Mouse (Mus musculus): Measurements from ENCODE around the gene Lrp6.

Gene Lrp6

DNA sequence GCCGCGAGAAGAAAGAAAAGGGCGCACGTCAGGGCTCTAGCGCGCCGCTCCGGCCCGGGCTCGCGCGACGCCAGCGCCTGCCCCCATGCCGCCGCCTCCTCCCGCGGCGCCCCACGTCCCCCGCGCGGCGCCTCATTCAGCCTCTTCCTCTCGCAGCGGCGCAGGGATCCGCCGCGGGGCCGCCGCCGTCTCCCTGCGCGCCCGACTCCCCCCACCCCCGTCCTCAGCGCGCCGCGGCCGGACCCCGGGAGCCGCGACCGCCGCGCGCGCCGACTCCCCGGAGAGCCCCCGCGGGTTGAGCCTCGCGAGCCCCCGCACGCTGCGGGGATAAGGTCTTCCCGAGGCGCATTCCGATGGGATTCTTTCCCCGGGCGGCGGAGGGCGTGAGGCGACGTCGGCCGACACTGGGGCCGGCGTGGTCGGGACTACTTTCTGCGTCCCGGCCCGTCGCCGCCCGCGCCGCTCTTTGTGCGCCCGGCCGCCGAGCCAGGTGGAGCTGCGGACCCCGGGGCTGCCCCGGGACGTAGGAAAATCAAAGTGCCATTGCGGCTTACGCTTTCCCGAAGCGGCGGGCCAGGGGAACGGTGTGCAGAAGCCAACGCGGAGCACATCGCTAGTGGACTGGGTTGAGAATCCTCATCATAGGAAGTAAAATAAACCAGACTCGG is at the start of gene Lrp6:
TSS of gene Lrp6 (minus strand) at position 148 of the 668 bp plus-strand sequence.
- DNase-seq (ENCODE audit: low spot score in 2 of 2): peak; percentile 25 to 72

DNA sequence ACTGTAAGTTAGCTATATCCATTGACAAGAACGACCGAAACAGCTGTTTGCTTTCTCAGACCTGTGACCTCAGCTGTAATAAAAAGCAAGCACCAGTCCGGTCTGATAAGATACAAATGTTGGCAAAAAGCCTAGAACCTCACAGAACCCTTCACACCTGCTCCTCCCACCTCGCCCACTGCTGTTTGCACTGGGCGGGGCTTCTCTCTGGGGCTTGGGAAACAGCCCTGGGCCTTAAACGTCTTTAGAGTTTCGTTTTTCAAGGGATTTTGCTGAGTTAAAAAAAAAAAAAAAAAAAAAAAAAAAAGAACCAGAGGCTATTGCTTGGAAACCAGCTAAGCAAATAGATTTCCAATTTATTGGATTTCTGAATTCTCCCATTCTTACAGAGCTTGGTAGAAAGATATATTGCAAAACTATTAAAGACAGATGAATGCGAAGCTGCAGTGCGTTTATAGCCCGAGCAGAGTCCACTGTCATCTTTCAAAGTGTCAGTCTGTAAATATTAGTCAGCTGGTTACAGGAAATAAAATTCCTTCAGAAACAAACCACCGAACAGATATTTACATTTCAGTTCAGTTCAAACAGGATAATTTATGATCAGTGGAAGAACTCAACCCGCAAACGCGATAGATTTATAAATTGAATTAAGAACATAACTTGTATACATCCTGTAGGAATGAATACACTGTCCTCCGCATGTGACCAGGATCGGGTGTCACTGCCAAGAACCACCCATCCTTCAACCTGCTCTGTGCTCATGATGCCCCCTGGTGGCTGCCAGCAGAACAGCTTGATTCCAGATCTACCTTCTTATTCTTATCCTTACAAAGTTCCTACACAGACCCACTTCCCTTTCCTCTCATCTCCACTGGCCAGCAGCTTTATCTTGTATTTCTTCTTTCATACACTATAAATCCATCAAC is 48.2 kb upstream of the Lrp6 start:
- DNase-seq (ENCODE audit: low spot score in 2 of 2): peak in 1 of 2 experiments; percentile 88

DNA sequence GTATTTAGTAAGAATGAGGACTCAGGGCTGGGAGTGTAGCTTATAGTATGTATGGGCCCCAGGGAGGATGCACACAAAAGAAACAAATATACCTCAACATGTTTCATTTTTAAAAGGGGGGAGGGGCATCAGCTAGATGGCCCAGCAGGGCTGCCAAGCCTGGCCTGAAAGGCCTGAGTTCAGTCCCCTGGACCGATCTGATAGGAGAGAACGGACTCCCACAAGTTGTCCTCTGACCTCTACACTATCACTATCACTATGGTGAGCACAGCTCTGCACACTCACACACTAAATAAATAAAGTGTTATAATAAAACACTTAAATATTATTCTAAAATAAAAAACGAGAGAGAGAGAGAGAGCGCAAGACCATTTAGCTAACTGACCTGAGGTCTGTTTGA is 47.6 kb upstream of the Lrp6 start:
- DNase-seq (ENCODE audit: low spot score in 2 of 2): no peak

DNA sequence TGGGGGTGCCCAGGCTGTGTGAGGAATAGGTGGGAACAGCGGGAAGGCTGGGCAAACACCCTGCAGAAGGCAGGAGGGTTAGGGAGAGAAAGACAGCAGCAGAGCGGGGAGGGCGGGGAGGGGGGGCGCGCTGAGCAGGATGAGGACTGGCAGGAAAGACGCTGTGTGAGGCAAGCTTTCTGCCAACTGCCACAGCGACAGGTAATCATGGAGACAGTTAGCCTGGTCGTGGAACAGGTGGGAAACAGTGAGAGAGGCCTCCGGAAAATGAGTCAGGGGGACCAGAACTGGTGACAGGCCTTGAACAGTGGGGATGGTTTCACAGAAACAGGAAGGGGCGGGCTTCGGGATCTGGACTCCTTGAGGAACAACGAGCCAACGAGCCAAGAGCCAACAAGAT is 45.1 kb upstream of the Lrp6 start:
- no peak for DNase-seq (ENCODE audit: low spot score in 2 of 2)

DNA sequence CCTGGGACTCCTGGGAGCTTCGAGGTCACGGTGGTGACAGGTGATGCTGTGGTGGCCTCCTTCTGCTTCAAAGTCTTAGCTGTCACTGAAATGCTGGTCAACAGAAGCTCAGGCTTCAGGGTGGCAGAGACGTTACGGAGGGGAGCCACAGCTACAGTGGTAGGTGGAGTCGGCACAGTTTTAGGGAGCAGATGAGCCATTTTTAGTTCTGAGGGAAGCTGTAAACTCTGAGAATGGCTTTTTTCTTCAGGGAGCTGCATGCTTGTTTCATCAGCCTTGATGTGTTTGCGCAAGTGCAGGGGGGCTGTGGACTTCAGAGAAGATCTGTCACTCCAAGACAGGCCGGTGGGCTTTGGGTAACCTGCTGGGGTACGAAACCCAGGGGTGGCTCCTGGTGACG is 43.6 kb upstream of the Lrp6 start:
- no peak for DNase-seq (ENCODE audit: low spot score in 2 of 2)

DNA sequence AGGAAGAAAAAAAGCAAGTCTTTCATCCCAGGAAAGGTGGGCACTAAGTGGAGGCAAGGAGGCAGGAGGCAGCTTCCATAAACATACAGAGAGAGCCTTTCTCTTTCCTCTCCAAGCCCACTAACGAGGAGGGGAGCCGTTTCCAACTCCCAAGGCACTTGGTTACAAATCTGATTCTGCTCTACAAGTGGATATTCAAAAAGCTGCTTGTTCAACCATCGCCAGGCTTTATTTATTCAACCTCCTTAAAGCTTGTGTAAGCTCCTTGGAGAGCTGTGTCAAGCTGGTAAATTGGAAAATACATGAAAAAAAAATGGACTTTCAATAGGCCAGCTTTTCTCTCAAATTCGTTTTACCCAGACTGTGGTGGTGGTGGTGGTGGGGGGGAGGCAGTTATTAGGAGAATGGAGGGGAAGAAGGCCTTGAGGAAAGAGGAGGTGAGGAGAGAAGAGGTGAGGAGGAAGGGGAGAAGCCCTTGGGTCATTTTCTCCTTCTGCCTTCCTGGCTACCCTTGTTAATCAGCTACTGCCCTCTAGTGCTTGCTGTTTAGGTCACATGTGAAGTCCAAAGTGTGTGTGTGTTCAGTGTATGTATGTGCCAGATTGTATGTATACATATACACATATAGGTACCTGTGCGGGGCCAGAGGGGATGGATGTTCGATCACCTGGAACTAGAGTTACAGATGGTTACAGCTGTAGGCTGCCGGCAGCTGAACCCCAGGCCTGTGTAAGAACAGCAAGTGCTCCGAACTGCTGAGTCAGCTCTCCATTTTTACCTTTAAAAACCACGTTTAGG is 40.4 kb upstream of the Lrp6 start:
- no peak for DNase-seq (ENCODE audit: low spot score in 2 of 2)

DNA sequence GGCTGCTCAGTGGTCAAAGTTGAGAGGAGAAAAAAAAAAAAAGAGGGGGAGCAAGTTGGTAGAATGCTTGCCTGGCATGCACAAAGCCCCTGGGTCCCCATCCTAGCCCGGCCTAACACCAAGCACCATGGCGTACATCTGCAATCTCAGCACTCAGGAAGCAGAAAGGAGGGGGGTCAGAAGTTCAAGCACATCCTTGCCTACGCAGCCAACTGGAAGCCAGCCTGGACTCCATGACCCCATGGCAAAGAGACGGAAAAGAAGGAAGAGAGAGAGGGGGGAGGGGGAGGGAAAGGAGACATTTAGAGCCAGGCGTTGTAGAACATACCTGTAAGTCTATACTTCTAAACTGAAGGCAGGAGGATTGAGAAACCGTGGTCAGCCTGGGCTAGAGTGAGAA is 39.8 kb upstream of the Lrp6 start:
- DNase-seq (ENCODE audit: low spot score in 2 of 2): no peak

DNA sequence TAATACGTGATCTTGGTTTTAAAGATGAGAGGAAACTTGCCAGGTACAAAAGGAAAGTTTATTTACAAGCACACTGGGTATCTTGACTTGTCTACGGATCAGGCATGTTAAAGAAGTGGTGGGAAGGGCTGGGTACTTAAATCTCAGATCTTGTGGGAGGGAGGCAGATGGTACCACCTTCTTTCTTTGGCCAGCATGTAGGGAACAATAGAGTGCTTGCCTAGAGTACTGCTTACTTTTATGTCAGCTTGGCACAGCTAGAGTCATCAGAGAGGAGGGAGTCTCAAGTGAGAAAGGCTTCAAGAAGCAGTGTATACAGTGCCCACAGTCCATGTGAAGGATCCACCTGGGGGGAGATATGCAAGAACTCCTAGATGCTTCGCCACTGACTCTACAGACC is 38.4 kb upstream of the Lrp6 start:
- DNase-seq (ENCODE audit: low spot score in 2 of 2): no peak

DNA sequence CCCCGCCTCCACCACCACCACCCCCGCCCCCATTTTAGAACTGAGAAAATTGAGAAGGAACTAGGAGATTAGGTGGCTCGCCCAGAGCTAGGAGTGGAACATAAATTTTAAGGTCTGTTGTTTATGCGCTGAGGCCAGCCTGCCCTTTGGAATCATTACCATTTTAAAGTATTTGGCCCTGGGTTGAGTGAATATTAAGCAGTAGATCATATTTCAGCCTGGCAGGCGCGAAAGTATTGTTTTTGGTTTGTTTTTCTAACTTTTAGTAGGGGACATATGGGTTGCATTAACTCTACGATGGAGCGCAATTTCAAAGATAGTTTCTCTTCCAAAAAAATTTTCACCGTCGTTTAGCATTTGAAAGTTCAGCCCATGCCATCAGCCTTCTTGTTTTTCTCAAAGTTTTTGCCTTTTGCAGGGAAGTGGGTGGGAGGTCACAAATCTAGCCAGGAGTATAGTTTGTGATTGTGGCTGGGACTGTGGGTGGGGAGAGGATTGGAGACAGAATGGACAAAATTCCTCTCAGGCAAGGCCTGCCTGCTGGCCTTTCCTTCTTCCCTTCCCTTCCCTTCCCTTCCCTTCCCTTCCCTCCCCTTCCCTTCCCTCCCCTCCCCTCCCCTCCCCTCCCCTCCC is 35.7 kb upstream of the Lrp6 start:
- no peak for DNase-seq (ENCODE audit: low spot score in 2 of 2)

DNA sequence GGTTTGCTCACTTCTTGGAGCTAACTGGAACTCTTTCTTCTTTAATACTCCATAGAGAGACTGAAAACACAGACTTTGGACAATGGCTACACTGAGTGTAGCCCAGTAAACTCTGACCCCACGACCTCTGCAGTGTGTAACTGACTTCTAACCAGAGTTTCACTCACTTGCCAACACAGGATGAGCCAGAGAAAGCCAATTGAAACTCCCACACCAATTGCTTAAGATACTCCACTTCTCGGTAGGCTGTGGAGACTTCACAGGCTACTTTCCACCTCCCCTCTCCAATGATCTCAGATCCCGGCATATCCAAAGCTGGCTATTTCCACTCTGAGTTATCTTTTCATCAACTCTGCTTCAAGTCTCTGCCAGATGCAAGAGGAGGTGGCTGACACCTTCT is 35.0 kb upstream of the Lrp6 start:
- DNase-seq (ENCODE audit: low spot score in 2 of 2): no peak

DNA sequence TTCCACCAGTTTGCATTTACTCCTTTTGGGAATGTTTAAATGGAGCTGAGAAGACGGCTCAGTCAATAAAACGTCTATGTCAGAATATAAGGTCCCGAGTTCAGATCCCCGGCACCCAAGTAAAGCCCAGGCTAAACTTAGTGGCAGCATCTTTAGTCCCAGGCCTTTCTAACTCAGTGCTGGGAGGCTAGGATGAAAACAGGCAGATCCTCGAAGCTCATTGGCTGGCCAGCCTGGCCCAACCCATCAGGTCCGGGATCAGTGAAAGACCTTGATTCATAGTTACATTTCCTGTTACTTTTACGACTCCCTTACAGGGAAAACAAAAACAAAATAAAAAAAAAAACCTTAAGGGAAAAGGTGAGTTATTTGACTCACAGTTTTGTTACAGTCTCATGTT is 34.4 kb upstream of the Lrp6 start:
- DNase-seq (ENCODE audit: low spot score in 2 of 2): no peak

DNA sequence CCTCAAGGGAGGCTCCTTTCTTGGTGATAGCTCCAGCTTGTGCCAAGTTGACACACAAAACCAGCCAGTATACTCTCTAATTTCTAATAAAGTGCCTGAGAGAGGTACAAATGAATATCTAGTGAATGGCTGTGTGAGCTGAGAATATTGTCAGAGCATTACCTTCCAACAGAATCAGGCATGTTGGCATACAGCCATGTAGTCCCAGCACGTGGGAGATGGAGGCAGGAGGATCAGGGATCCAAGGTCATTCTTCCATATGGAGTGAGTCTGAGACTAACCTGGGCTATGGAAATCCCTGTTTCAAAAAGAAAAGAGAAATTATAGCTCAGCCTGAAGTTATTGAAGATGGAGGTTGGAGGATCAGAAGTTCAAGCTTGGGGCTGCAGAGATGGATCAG is 32.5 kb upstream of the Lrp6 start:
- DNase-seq (ENCODE audit: low spot score in 2 of 2): no peak

DNA sequence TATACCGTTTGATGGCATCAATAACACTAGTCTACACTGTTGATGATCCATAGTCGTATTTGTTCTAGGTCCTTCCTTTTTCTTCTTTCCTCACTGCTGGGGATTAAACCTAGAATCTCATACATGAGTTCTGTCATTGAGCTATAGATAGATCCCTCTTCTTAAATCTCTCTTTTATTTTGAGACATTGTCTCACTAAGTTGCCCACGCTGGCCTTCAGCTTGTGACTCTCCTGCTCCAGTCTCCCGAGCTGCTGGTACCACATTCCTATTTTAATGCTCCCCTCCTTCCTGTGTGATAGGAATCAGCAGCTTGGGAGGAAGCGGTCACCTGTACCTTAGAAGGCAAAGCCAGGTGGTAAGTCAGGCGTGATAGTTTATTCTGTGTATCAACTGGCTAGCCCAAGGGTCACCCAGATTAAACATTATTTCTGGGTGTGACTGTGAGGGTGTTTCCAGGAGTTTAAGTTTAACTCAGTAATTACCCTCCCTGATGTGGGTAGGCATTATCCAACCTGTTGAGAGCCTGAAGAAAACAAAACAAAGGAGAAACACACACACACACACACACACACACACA is 31.0 kb upstream of the Lrp6 start:
- DNase-seq (ENCODE audit: low spot score in 2 of 2): no peak

DNA sequence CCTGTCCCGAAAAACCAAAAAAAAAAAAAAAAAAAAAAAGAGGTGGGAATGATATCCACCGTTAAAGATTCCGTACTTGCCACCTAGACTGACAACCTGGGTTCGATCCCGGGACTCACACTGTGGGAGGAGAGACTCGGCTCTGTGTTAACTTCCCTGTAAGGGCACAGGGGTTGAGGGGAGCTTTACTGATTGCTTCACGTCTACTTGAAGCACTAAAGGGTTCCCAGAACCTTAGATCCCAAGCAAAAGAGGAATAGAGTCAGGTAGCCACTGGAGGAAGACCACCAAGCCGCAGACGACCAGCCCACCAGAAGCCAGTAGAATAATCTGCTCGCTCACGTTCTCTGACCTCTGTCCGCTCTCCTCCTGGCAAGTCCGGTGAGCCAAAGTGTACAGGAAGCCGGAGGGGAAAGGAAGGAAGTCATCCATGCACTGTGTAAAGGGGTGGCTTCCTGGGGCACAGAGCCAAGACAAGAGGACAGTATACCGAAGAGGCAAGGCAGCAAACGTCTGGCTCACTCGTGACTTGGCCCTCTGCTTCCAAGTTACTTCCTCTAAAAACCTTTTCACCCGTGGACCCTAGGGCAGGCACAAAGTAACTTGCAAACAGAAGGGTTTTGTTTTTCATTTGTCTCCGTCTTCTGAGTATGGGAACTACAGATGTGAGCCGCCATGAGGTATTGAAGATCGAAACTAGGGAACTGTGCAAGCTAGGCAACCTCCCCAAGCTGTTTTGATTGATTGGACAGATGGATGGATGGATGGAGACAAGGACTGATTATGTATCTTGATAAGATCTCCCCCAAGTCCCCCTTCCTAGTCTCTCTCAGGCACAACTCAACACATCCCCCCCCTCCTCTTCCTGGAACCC is 28.0 kb upstream of the Lrp6 start:
- DNase-seq (ENCODE audit: low spot score in 2 of 2): no peak

DNA sequence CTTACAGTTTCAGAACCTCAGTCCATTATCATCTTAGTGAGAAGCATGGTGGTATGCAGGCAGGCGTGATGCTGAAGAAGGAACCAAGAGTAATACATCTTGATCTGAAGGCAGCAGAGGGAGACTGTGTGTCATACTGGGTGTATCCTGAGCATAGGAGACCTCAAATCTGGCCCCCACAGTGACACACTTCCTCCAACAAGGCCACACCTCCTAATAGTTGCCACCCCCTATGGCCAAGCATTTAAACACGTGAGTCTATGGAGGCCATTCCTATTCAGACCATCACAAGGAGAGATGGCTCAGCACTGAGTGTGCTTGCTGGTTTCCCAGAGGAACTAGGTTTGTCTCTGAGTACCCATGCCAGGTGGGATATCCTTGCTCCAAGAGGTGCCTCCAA is 24.8 kb upstream of the Lrp6 start:
- no peak for DNase-seq (ENCODE audit: low spot score in 2 of 2)

DNA sequence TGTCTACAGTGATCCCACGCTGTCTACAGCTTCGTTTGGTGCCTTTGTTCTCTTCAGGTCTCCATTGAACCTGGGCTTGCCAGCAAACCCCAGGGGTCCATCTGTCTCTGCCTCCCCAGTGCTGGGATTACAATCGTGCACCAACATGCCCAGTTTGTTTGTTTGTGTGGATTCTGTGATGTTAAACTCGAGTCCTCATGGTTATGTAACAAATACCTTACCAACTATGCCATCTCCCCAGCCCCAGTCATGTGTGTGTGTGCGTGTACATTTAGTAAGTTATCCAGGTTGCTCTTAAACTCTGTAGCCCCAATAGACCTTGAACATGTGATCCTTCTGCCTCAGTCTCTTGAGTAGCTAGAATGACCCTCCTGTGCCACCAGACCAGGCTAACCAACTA is 19.5 kb upstream of the Lrp6 start:
- no peak for DNase-seq (ENCODE audit: low spot score in 2 of 2)

DNA sequence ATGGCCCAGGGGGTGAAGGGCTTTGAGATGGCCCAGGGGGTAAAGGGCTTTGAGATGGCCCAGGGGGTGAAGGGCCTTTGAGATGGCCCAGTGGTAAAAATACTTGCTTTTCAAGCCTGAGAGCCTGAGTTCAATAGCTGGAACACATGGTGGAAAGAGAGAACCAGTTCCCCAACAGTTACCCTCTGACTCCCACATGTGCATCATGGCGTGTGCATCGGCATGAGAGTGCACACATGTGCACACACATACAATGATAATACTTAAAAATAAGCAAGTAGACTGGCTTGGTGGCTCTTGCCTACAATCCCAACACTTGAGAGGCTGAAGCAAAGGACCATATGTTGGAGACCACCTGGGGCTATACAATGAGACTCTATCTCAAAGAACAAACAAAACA is 17.9 kb upstream of the Lrp6 start:
- DNase-seq (ENCODE audit: low spot score in 2 of 2): no peak

DNA sequence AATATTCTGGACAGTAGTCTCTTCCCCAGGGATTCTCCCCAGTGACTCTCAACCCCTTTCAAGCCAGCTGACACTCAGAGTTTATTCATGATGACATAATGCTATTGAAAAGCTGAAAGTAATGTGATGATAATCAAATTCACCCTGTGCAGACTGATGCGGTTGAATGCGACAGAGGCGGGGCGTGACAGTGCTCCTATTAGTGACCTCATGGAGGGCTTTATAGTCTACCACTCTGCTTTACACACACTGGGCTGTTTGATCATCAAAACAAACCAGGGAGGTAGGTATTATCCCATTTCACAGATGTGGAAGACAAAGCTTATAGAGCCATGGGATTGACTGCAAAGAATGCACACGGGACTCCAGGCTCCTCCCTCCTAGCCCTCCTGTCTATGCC is 15.3 kb upstream of the Lrp6 start:
- DNase-seq (ENCODE audit: low spot score in 2 of 2): no peak

DNA sequence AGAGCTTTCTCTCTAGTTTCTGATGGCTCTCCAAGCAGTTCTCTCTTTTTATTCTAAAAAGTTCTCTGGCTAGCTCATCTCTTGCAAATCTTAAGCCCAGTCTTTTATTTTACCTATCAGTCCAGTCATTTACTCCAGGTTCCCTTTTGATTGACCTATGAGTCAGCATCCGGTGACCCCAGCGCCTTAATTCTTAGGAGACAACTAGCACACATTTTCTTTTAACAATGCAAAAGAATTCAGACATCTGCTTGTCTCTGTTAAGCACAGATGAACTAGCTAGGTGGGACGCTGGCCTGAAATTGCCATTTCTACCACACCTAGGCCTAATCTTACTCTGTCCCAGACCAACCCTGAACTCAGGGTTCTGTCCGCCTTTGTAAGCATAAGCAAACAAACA is 12.7 kb upstream of the Lrp6 start:
- no peak for DNase-seq (ENCODE audit: low spot score in 2 of 2)

DNA sequence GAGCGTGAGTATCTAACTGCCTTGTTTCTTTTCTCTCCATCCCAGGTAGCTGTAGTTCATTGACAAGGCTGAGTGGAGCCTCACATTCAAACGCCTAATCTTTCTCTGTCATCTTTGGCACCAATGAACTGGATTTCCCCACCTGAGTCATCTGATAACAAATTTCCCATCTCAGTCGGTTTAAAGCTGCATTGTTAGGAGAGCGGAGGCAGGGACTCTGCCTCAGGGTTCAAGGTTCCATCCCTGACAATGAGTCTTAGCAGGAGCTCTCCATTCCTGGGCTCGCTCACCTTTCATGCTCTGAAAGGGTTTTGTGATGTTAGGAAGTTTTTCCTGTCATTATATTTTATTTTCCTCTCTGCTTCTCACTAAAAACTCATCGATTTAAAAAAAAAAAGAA is 11.3 kb upstream of the Lrp6 start:
- no peak for DNase-seq (ENCODE audit: low spot score in 2 of 2)

DNA sequence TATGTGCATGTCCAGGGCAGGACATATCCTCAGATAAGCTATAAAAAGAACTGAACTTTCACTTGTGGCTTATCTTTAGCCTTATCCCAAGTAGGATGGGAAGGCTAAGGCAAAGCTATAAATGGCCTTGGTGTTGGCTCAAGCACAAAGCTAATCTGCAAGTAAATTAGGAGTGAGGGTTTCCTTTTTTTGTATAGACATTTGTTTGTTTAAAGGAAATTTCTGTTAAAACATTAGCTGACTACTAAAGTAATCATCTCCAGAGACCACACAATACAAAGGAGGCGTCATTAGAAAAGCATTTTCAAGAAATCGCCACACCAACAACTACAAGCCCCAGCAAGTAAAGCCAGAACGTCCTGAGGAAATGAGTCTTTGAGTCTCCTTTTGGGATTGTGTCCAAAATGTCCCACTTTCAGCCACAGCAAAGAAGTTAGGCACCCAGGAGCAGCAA is 8.6 kb upstream of the Lrp6 start:
- DNase-seq (ENCODE audit: low spot score in 2 of 2): no peak
